Mouse (Mus musculus) naive thymus-derived CD4-positive, alpha-beta T cell, adult 2 months (primary cell): ENCODE results near the gene Ssxb5.
"Not testable (repeated sequence)": the region's sequence is repeated elsewhere in the genome, so short reads cannot be mapped to it uniquely, and the experiment has no call there.

Experiments used
- DNase-seq: peaks from one replicate; pipeline ENCODE4 v3.0.0-alpha.2; 2011; ENCODE audit warnings: low read depth

Gene Ssxb5

GRCm38 (mm10) chrX:8803391-8803790 lies at the start of gene Ssxb5:
Gene Ssxb5 (plus strand): TSS chrX:8803691.
- not testable (repeated sequence) for DNase-seq

- peak; percentile 0 for DNase-seq
Measured at GRCm38 (mm10) chrX:8832043-8832442, 28.6 kb downstream of the Ssxb5 start.

- DNase-seq: no peak
Measured at GRCm38 (mm10) chrX:8843694-8844093, 40.2 kb downstream of the Ssxb5 start, which contains the start of gene Gm6592. Gene Gm6592 (plus strand): TSS chrX:8843994.

- no peak for DNase-seq
Measured at GRCm38 (mm10) chrX:8852486-8852885, 49.0 kb downstream of the Ssxb5 start.
